Mouse (Mus musculus): ENCODE measurements around the gene Fut1.

Fut1 gene

DNA sequence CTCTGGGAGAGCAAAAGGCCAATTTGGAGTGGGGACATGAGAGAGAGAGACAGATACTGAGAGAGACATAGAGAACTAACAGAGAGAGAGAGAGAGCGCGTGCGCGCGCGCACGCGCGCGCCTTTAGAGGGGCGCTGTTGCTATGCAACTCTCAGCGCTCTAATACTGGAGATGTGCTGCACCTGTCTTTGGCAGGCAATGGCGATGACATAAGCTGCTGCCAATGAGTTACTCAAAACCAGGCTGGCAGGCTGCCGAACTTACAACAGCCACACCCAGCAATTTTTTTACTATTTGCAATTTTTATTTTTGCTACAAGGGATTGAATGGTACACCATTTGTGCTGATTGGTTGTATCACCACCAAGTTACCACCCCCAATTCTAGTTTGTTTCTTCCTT is 50.7 kb downstream of the Fut1 start:
- no peak for DNase-seq (ENCODE audit: low spot score in 2 of 2)

GRCm38 (mm10) chr7:45668921-45669320 is 51.8 kb downstream of the Fut1 start:
- DNase-seq (ENCODE audit: low spot score in 2 of 2): no peak
